Mouse (Mus musculus): Measurements from ENCODE around the gene Ahsa1. TPM values are rescaled to one million over a fixed set of nuclear protein-coding genes. Genes with fewer than 3 reads are reported as not detected.

Gene Ahsa1
- total RNA-seq, 1 experiment, result 305 TPM

DNA sequence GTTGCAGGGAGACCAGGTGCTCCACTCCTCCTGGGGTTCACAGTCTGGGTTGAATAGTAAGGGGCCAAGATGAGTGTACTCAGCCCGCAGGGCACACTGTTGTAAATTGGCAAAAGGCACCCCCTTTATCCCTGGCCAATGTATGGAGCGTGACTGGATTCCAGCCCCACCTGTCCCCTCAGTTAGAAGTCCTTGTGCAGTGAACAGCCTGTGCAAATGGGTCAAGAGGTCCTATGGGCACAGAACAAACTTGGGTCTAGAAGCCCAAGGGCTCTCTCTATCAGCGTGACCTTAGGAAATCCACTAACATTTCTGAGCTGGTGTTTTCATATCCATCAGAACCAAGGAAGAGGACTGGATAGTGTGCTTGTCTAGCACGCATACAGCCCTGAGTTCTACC, 16.5 kb downstream of the Ahsa1 start:
- Histone ChIP-seq H3K36me3 (ENCODE audit: control insufficient read depth, insufficient read depth, low read length, poor library complexity, severe bottlenecking) (no peaks in the 10 kb centered on the region), H3K4me3 (ENCODE audit: insufficient read depth in 1 of 2, low read depth in 1 of 2, low read length in 2 of 2, poor library complexity in 1 of 2, severe bottlenecking in 1 of 2) (peak overlapping the region in 1 of 2 experiments; percentile 33; a peak in 3 of 4 replicates), H3K27ac (ENCODE audit: insufficient read depth, low read depth, low read length, poor library complexity, severe bottlenecking) (no peak overlapping the region), H3K9me3 (ENCODE audit: control insufficient read depth, insufficient read depth, low read depth, low read length) (no peaks in the 10 kb centered on the region), H3K4me1 (ENCODE audit: control insufficient read depth in 2 of 2, insufficient read depth in 2 of 2, low read length in 2 of 2, poor library complexity in 1 of 2) (peaks cover 3 to 28% of the 10 kb centered on the region in 2 experiments; a peak in 3 of 4 replicates), H3K9ac (ENCODE audit: insufficient read depth, low read depth, low read length, poor library complexity, severe bottlenecking) (0 out of 2 replicates have a peak overlapping the region, but pooled peaks have one; percentile 14)
- in situ Hi-C loops (cut with MboI; ENCODE audit: low sequenced_read_pairs in 2 of 2, unreplicated experiment in 2 of 2), result no loop called here
- no peak for DNase-seq (ENCODE audit: low read depth, low spot score)
- no peak for TF ChIP-seq ZNF384 (IDR thresholded peaks at IDR 0.05; ENCODE audit: low read depth, low read length)
- no peak for TF ChIP-seq ZC3H11A (IDR thresholded peaks at IDR 0.05; ENCODE audit: borderline replicate concordance, low read depth, low read length)
- TF ChIP-seq MAFK (IDR thresholded peaks at IDR 0.05; ENCODE audit: insufficient read depth, low read depth, low read length), result no peak
- no peak for TF ChIP-seq CHD2 (IDR thresholded peaks at IDR 0.05; ENCODE audit: low read depth, low read length)
- TF ChIP-seq HCFC1 (IDR thresholded peaks at IDR 0.05; ENCODE audit: borderline replicate concordance, insufficient read depth, low read length), result no peak

DNA sequence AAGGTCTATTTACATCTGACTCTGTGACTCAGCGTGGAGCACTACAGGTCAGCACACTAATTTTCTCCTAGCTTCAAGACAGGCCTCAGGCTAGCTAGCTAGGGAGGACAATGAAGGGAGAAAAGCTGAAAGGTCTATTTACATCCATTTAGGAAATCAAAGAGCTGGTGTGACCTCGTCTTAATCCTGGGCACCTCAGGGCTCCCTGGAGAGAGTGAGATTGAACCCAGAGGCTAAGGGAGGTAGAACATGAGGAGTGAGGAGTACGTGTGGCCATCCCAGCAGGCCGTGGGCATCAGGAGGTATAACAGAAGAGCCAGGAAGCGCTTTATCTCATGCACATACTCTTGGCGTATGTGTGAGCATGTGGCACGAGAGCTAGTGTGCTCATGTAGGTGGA, 17.4 kb downstream of the Ahsa1 start:
- Histone ChIP-seq H3K9ac (ENCODE audit: insufficient read depth, low read depth, low read length, poor library complexity, severe bottlenecking) (no peak overlapping the region), H3K4me1 (ENCODE audit: control insufficient read depth in 2 of 2, insufficient read depth in 2 of 2, low read length in 2 of 2, poor library complexity in 1 of 2) (peaks cover 3 to 26% of the 10 kb centered on the region in 2 experiments; a peak in 3 of 4 replicates), H3K9me3 (ENCODE audit: control insufficient read depth, insufficient read depth, low read depth, low read length) (no peaks in the 10 kb centered on the region), H3K4me3 (ENCODE audit: insufficient read depth in 1 of 2, low read depth in 1 of 2, low read length in 2 of 2, poor library complexity in 1 of 2, severe bottlenecking in 1 of 2) (no peak overlapping the region), H3K36me3 (ENCODE audit: control insufficient read depth, insufficient read depth, low read length, poor library complexity, severe bottlenecking) (no peaks in the 10 kb centered on the region), H3K27ac (ENCODE audit: insufficient read depth, low read depth, low read length, poor library complexity, severe bottlenecking) (no peak overlapping the region)
- TF ChIP-seq MAFK (IDR thresholded peaks at IDR 0.05; ENCODE audit: insufficient read depth, low read depth, low read length), result no peak
- TF ChIP-seq ZNF384 (IDR thresholded peaks at IDR 0.05; ENCODE audit: low read depth, low read length), result no peak
- TF ChIP-seq ZC3H11A (IDR thresholded peaks at IDR 0.05; ENCODE audit: borderline replicate concordance, low read depth, low read length), result no peak
- TF ChIP-seq CHD2 (IDR thresholded peaks at IDR 0.05; ENCODE audit: low read depth, low read length), result no peak
- TF ChIP-seq HCFC1 (IDR thresholded peaks at IDR 0.05; ENCODE audit: borderline replicate concordance, insufficient read depth, low read length), result no peak
- no peak for DNase-seq (ENCODE audit: low read depth, low spot score)
- in situ Hi-C loops (cut with MboI; ENCODE audit: low sequenced_read_pairs in 2 of 2, unreplicated experiment in 2 of 2), result no loop called here

DNA sequence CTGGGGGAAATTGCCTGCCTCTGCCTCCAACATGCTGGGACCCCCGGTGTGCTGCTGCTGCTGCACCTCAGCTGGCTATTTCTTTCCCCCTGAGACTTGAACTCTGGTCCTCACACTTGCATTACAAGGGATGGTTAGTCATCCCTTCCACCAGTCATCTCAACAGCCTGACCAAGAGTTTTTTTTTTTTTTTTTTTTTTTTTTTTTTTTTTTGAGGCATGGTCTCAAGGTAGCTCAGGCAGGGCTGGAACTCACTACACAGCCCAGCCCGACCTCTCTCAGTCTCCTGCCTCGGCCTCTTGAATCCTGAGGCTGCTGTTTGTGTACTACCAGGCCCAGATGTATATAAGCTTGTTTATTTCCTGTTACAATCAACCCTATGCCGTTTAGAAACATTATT, 18.0 kb downstream of the Ahsa1 start:
- TF ChIP-seq MAFK (IDR thresholded peaks at IDR 0.05; ENCODE audit: insufficient read depth, low read depth, low read length) (no peak), ZC3H11A (IDR thresholded peaks at IDR 0.05; ENCODE audit: borderline replicate concordance, low read depth, low read length) (no peak), ZNF384 (IDR thresholded peaks at IDR 0.05; ENCODE audit: low read depth, low read length) (no peak), CHD2 (IDR thresholded peaks at IDR 0.05; ENCODE audit: low read depth, low read length) (no peak), HCFC1 (IDR thresholded peaks at IDR 0.05; ENCODE audit: borderline replicate concordance, insufficient read depth, low read length) (no peak)
- H3K36me3 ChIP-seq (ENCODE audit: control insufficient read depth, insufficient read depth, low read length, poor library complexity, severe bottlenecking), result no peaks in the 10 kb centered on the region
- no peak overlapping the region for H3K9ac ChIP-seq (ENCODE audit: insufficient read depth, low read depth, low read length, poor library complexity, severe bottlenecking)
- no peak overlapping the region for H3K4me3 ChIP-seq (ENCODE audit: insufficient read depth in 1 of 2, low read depth in 1 of 2, low read length in 2 of 2, poor library complexity in 1 of 2, severe bottlenecking in 1 of 2)
- no peak for DNase-seq (ENCODE audit: low read depth, low spot score)
- no peaks in the 10 kb centered on the region for H3K9me3 ChIP-seq (ENCODE audit: control insufficient read depth, insufficient read depth, low read depth, low read length)
- peaks cover 3 to 23% of the 10 kb centered on the region in 2 experiments; a peak in 3 of 4 replicates for H3K4me1 ChIP-seq (ENCODE audit: control insufficient read depth in 2 of 2, insufficient read depth in 2 of 2, low read length in 2 of 2, poor library complexity in 1 of 2)
- H3K27ac ChIP-seq (ENCODE audit: insufficient read depth, low read depth, low read length, poor library complexity, severe bottlenecking), result no peak overlapping the region
- in situ Hi-C loops (cut with MboI; ENCODE audit: low sequenced_read_pairs in 2 of 2, unreplicated experiment in 2 of 2), result no loop called here

- no peak overlapping the region for H3K4me3 ChIP-seq (ENCODE audit: insufficient read depth in 1 of 2, low read depth in 1 of 2, low read length in 2 of 2, poor library complexity in 1 of 2, severe bottlenecking in 1 of 2)
- TF ChIP-seq ZNF384 (IDR thresholded peaks at IDR 0.05; ENCODE audit: low read depth, low read length), result no peak
- no peak for TF ChIP-seq ZC3H11A (IDR thresholded peaks at IDR 0.05; ENCODE audit: borderline replicate concordance, low read depth, low read length)
- TF ChIP-seq HCFC1 (IDR thresholded peaks at IDR 0.05; ENCODE audit: borderline replicate concordance, insufficient read depth, low read length), result no peak
- no peak for TF ChIP-seq MAFK (IDR thresholded peaks at IDR 0.05; ENCODE audit: insufficient read depth, low read depth, low read length)
- TF ChIP-seq CHD2 (IDR thresholded peaks at IDR 0.05; ENCODE audit: low read depth, low read length), result no peak
- H3K9ac ChIP-seq (ENCODE audit: insufficient read depth, low read depth, low read length, poor library complexity, severe bottlenecking), result no peak overlapping the region
- no peak overlapping the region for H3K27ac ChIP-seq (ENCODE audit: insufficient read depth, low read depth, low read length, poor library complexity, severe bottlenecking)
- H3K9me3 ChIP-seq (ENCODE audit: control insufficient read depth, insufficient read depth, low read depth, low read length), result no peaks in the 10 kb centered on the region
- no peaks in the 10 kb centered on the region for H3K36me3 ChIP-seq (ENCODE audit: control insufficient read depth, insufficient read depth, low read length, poor library complexity, severe bottlenecking)
- DNase-seq (ENCODE audit: low read depth, low spot score), result no peak
- in situ Hi-C loops (cut with MboI; ENCODE audit: low sequenced_read_pairs in 2 of 2, unreplicated experiment in 2 of 2), result no loop called here
- peaks cover 3 to 22% of the 10 kb centered on the region in 2 experiments; a peak in 2 of 4 replicates for H3K4me1 ChIP-seq (ENCODE audit: control insufficient read depth in 2 of 2, insufficient read depth in 2 of 2, low read length in 2 of 2, poor library complexity in 1 of 2)
These were observed 18.4 kb downstream of the Ahsa1 start for GRCm38 (mm10) chr12:87284726-87285125.

All from ES-E14 (cell line).